Mouse (Mus musculus): ENCODE results near the gene Ece1.
A peak's percentile ranks its signal among the peaks of the same experiment; 100 is the strongest.

Gene Ece1

DNA sequence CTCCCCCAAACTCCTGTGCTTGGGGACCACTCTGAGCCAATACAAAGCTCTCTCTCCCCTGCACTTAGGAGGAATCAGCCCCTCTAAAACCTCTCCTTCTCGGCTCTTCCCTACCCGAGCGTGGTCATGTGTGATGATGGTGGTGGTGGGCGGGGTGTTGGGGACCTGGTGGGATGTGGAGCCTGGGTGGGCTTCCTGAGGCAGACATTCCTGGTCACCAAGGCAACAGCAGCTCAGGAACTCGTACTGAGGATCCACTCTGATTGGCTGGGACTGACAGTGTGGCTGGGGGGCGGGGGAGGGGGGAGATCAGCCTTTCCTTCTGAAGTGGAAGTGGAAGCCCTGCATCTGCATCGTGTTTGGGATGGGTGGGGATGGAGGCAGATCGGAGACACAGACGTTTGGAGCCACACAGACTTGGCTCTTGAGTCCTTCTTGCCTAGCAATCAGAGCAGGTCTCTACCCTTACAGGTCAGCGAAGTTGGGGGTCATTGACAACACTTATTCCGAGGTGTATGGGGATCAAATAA, 30.7 kb downstream of the Ece1 start:
- no peaks in the 10 kb centered on the region for H3K36me3 ChIP-seq (ENCODE audit: insufficient read depth, low read length)
- no peaks in the 10 kb centered on the region for H3K9me3 ChIP-seq (ENCODE audit: low read length)
- peaks cover 52% of the 10 kb centered on the region for H3K4me1 ChIP-seq (replicated peaks; ENCODE audit: low read depth, low read length)
- peaks cover 1% of the 10 kb centered on the region for H3K27me3 ChIP-seq (ENCODE audit: insufficient read depth, low read length)
- TF ChIP-seq NANOG (IDR thresholded peaks at IDR 0.05; ENCODE audit: borderline replicate concordance, low read length) (no peak), CTCF (conservative IDR thresholded peaks at IDR 0.05; ENCODE audit: low read length) (no peak), POU5F1 (IDR thresholded peaks at IDR 0.05; ENCODE audit: borderline replicate concordance, low read length) (no peak)
- H3K4me3 ChIP-seq (replicated peaks; ENCODE audit: low read length) = peak overlapping the region; percentile 39

- TF ChIP-seq POU5F1 (IDR thresholded peaks at IDR 0.05; ENCODE audit: borderline replicate concordance, low read length) = no peak
- Histone ChIP-seq H3K36me3 (ENCODE audit: insufficient read depth, low read length) (no peaks in the 10 kb centered on the region), H3K4me1 (replicated peaks; ENCODE audit: low read depth, low read length) (peaks cover 68% of the 10 kb centered on the region)
These were observed 34.7 kb downstream of the Ece1 start for GRCm38 (mm10) chr4:137896612-137897297.

DNA sequence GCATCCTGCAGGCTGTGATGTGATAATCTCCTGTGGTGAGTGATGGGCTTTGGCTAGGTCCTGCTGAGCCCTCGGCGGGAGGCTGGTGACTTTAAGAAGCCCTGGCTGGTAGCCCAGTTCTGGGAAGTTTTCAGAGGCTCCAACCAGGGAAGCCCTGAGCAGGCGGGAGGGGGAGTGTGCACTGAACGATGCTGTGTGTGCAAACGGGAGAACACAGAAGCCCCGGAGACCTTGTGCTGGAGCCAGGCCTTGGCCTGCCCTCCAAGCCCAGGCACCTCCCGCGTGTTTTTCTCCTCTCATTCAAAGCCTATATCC, 35.2 kb downstream of the Ece1 start:
- Histone ChIP-seq H3K4me1 (replicated peaks; ENCODE audit: low read depth, low read length) (peaks cover 68% of the 10 kb centered on the region), H3K9me3 (ENCODE audit: low read length) (no peaks in the 10 kb centered on the region), H3K36me3 (ENCODE audit: insufficient read depth, low read length) (no peaks in the 10 kb centered on the region), H3K27me3 (ENCODE audit: insufficient read depth, low read length) (peaks cover 18% of the 10 kb centered on the region), H3K4me3 (replicated peaks; ENCODE audit: low read length) (peak overlapping the region; percentile 61)
- no peak for TF ChIP-seq POU5F1 (IDR thresholded peaks at IDR 0.05; ENCODE audit: borderline replicate concordance, low read length)
- TF ChIP-seq CTCF (conservative IDR thresholded peaks at IDR 0.05; ENCODE audit: low read length) = no peak
- TF ChIP-seq NANOG (IDR thresholded peaks at IDR 0.05; ENCODE audit: borderline replicate concordance, low read length) = no peak

More at GRCm38 (mm10) chr4:137896612-137897297, 34.7 kb downstream of the Ece1 start:
- peak overlapping the region; percentile 61 for H3K4me3 ChIP-seq (replicated peaks; ENCODE audit: low read length)
- H3K27me3 ChIP-seq (ENCODE audit: insufficient read depth, low read length) = peaks cover 18% of the 10 kb centered on the region
- no peaks in the 10 kb centered on the region for H3K9me3 ChIP-seq (ENCODE audit: low read length)

GRCm38 (mm10) chr4:137898490-137898889, 36.5 kb downstream of the Ece1 start:
- peaks cover 70% of the 10 kb centered on the region for H3K4me1 ChIP-seq (replicated peaks; ENCODE audit: low read depth, low read length)
- peak overlapping the region; percentile 0; the same call in 1 of the 2 replicates for H3K4me3 ChIP-seq (replicated peaks; ENCODE audit: low read length)
- no peaks in the 10 kb centered on the region for H3K36me3 ChIP-seq (ENCODE audit: insufficient read depth, low read length)
- no peaks in the 10 kb centered on the region for H3K9me3 ChIP-seq (ENCODE audit: low read length)
- TF ChIP-seq CTCF (conservative IDR thresholded peaks at IDR 0.05; ENCODE audit: low read length) (no peak), NANOG (IDR thresholded peaks at IDR 0.05; ENCODE audit: borderline replicate concordance, low read length) (no peak), POU5F1 (IDR thresholded peaks at IDR 0.05; ENCODE audit: borderline replicate concordance, low read length) (no peak)
- H3K27me3 ChIP-seq (ENCODE audit: insufficient read depth, low read length) = peaks cover 18% of the 10 kb centered on the region

- peak overlapping the region; percentile 32; the same call in 1 of the 2 replicates for H3K4me3 ChIP-seq (replicated peaks; ENCODE audit: low read length)
- TF ChIP-seq POU5F1 (IDR thresholded peaks at IDR 0.05; ENCODE audit: borderline replicate concordance, low read length) (no peak), NANOG (IDR thresholded peaks at IDR 0.05; ENCODE audit: borderline replicate concordance, low read length) (no peak), CTCF (conservative IDR thresholded peaks at IDR 0.05; ENCODE audit: low read length) (no peak)
- peaks cover 90% of the 10 kb centered on the region for H3K4me1 ChIP-seq (replicated peaks; ENCODE audit: low read depth, low read length)
- no peaks in the 10 kb centered on the region for H3K36me3 ChIP-seq (ENCODE audit: insufficient read depth, low read length)
- no peaks in the 10 kb centered on the region for H3K9me3 ChIP-seq (ENCODE audit: low read length)
- peaks cover 29% of the 10 kb centered on the region for H3K27me3 ChIP-seq (ENCODE audit: insufficient read depth, low read length)
These were observed 40.2 kb downstream of the Ece1 start for GRCm38 (mm10) chr4:137902268-137902667.

DNA sequence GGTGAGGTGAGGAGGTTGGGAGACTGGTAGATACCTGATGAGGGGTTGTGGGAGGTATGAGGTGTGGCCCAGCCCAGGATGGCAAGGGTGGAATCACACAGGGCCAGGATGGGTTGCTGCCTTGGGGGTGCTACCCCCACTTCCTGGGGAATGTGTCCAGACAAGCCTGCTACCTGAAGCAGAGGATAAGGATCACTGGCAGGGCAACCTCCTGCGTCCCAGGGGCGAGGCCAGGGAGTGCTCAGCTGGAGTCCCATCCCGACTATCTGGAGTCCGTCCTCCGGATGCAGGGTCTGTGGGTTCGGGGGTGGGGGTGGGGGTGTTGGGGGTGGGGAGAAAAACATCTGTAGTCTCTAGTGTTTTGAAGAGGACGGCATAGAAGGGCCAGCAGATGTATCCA, 40.8 kb downstream of the Ece1 start:
- peaks cover 90% of the 10 kb centered on the region for H3K4me1 ChIP-seq (replicated peaks; ENCODE audit: low read depth, low read length)
- peaks cover 27% of the 10 kb centered on the region for H3K27me3 ChIP-seq (ENCODE audit: insufficient read depth, low read length)
- H3K4me3 ChIP-seq (replicated peaks; ENCODE audit: low read length) = no peak overlapping the region; the same call in 1 of the 2 replicates
- H3K9me3 ChIP-seq (ENCODE audit: low read length) = no peaks in the 10 kb centered on the region
- TF ChIP-seq NANOG (IDR thresholded peaks at IDR 0.05; ENCODE audit: borderline replicate concordance, low read length) (no peak), CTCF (conservative IDR thresholded peaks at IDR 0.05; ENCODE audit: low read length) (no peak), POU5F1 (IDR thresholded peaks at IDR 0.05; ENCODE audit: borderline replicate concordance, low read length) (no peak)
- H3K36me3 ChIP-seq (ENCODE audit: insufficient read depth, low read length) = no peaks in the 10 kb centered on the region

DNA sequence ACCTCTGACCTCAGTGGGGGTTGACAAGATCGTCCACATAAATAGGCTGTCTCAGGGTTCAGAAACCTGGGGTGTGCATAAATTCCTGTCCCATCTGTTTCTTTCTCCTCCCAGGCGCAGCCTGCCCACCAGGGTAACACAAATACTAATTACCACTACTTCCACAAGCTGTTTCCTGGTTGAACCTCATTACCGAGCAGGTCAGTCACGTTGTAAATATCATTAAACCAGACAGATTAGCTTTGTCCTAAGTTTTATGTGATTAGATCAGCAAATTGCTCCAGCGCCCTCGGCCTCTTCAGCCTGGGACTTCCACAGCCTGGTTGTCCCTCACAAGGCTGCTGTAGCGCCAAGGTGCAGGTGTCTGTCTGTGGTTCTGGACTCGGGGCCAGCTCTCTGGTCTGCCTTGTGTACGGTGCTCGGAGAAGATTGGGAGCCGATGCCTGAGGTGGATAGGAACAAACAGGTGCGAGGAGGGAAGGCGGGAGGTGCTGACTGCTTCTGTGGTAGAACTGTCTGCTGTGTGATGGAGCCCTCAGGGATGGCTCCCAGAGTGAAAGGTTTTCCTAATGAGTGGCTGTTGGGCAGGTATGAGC, 43.0 kb downstream of the Ece1 start:
- Histone ChIP-seq H3K36me3 (ENCODE audit: insufficient read depth, low read length) (no peaks in the 10 kb centered on the region), H3K4me1 (replicated peaks; ENCODE audit: low read depth, low read length) (peaks cover 87% of the 10 kb centered on the region), H3K27me3 (ENCODE audit: insufficient read depth, low read length) (0 out of 2 replicates have a peak, but pooled peaks cover 11% of the 10 kb centered on the region), H3K9me3 (ENCODE audit: low read length) (no peaks in the 10 kb centered on the region), H3K4me3 (replicated peaks; ENCODE audit: low read length) (peak overlapping the region; percentile 58)
- TF ChIP-seq CTCF (conservative IDR thresholded peaks at IDR 0.05; ENCODE audit: low read length) (no peak), POU5F1 (IDR thresholded peaks at IDR 0.05; ENCODE audit: borderline replicate concordance, low read length) (no peak), NANOG (IDR thresholded peaks at IDR 0.05; ENCODE audit: borderline replicate concordance, low read length) (no peak)

GRCm38 (mm10) chr4:137907979-137908378, 45.9 kb downstream of the Ece1 start:
- no peaks in the 10 kb centered on the region for H3K36me3 ChIP-seq (ENCODE audit: insufficient read depth, low read length)
- peak overlapping the region; percentile 60 for H3K4me3 ChIP-seq (replicated peaks; ENCODE audit: low read length)
- 0 out of 2 replicates have a peak, but pooled peaks cover 15% of the 10 kb centered on the region for H3K27me3 ChIP-seq (ENCODE audit: insufficient read depth, low read length)
- peaks cover 94% of the 10 kb centered on the region for H3K4me1 ChIP-seq (replicated peaks; ENCODE audit: low read depth, low read length)
- H3K9me3 ChIP-seq (ENCODE audit: low read length) = no peaks in the 10 kb centered on the region
- no peak for TF ChIP-seq CTCF (conservative IDR thresholded peaks at IDR 0.05; ENCODE audit: low read length)
- no peak for TF ChIP-seq POU5F1 (IDR thresholded peaks at IDR 0.05; ENCODE audit: borderline replicate concordance, low read length)
- no peak for TF ChIP-seq NANOG (IDR thresholded peaks at IDR 0.05; ENCODE audit: borderline replicate concordance, low read length)
